Mouse (Mus musculus) brain, embryonic 14.5 days (tissue): ENCODE data around the gene Ahnak2. TPM values are rescaled to one million over a fixed set of nuclear protein-coding genes. Genes with fewer than 3 reads are reported as not detected.

Experiments
- DNase-seq: peaks from one replicate; pipeline ENCODE4 v3.0.0-alpha.2; 2011; ENCODE audit warnings: low read depth
- CTCF ChIP-seq: fragments of 200-500 bp; IDR thresholded peaks from 2 replicates; pipeline ENCODE4 v1.5.1; 2012; ENCODE audit warnings: inconsistent platforms, mild to moderate bottlenecking, moderate library complexity, borderline replicate concordance; ENCODE audit not compliant: insufficient read depth, insufficient read length; ENCODE audit errors: extremely low read depth
- POLR2A ChIP-seq: fragments of 200-500 bp; IDR thresholded peaks from 2 replicates; pipeline ENCODE4 v1.6.1; 2012; ENCODE audit warnings: mild to moderate bottlenecking, inconsistent platforms, borderline replicate concordance; ENCODE audit not compliant: poor library complexity, insufficient read depth, insufficient read length, severe bottlenecking; ENCODE audit errors: extremely low read depth
- polyA plus RNA-seq: library from polyadenylated mRNA; depleted of rRNA; stranded (reverse); fragments of >200 nt; gene quantifications from 2 replicates; pipeline ENCODE4 v1.2.3, GENCODE M21; 2012

The Ahnak2 gene
- polyA plus RNA-seq, 1 experiment: 1.6 TPM

- peak; percentile 46 for DNase-seq
- TF ChIP-seq CTCF: no peak
- no peak for TF ChIP-seq POLR2A
Measured at GRCm38 (mm10) chr12:112804046-112804445, 1.6 kb upstream of the Ahnak2 start.

GRCm38 (mm10) chr12:112802917-112803316 lies 460 bp upstream of the Ahnak2 start:
- TF ChIP-seq POLR2A (no peak), CTCF (no peak)
- DNase-seq: no peak

- TF ChIP-seq POLR2A (no peak), CTCF (peak; percentile 78)
- DNase-seq: peak; percentile 62
Measured at GRCm38 (mm10) chr12:112800476-112800875, 2.0 kb downstream of the Ahnak2 start.

- TF ChIP-seq POLR2A (no peak), CTCF (no peak)
- no peak for DNase-seq
Measured at GRCm38 (mm10) chr12:112799237-112799970, 3.1 kb downstream of the Ahnak2 start.

DNA sequence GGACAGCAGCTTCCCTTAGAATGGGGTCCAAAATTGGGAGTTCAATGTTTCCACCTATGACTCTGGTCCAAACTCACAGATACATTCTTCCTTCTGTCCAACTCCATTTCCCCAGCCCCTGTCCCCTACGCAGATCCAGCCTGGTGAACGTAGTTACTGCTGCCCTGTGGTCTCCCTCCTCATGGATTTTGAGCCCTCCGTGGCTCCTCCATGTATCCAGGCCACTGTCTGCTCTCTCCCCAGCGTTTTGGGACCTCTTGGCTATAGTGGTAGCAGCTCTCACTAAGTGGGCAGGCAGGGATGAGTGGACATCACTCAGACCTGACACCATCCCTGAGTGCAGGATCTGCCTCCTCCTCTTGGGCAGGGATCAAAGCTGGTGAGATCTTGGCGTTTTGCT lies 3.7 kb downstream of the Ahnak2 start:
- TF ChIP-seq POLR2A: no peak
- no peak for DNase-seq

DNA sequence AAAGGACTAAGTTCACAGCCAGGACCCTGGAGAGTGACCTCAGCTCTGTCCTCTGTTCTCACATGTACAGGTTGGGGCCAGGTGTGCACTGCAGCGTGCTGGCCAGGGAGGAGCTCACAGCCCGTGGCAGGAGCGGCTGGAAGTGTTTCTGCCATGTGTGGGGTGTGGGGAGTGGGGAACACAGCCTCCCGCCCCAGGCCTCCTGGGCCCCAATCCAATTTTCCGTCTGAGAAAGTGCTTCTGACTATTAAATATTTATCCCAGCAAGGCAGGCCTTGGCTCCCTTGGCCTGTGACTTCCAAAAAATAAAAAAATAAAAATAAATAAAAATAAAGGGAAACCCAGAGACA lies 4.2 kb downstream of the Ahnak2 start:
- TF ChIP-seq CTCF (no peak), POLR2A (no peak)
- DNase-seq: no peak

GRCm38 (mm10) chr12:112797672-112798331 lies 4.7 kb downstream of the Ahnak2 start:
- peak; percentile 54 for DNase-seq
- no peak for TF ChIP-seq POLR2A
- no peak for TF ChIP-seq CTCF

- TF ChIP-seq POLR2A (no peak), CTCF (no peak)
- no peak for DNase-seq
Measured at GRCm38 (mm10) chr12:112796551-112797510, 5.6 kb downstream of the Ahnak2 start.

GRCm38 (mm10) chr12:112795466-112796104 lies 6.9 kb downstream of the Ahnak2 start:
- DNase-seq: no peak
- TF ChIP-seq CTCF: no peak
- no peak for TF ChIP-seq POLR2A

DNA sequence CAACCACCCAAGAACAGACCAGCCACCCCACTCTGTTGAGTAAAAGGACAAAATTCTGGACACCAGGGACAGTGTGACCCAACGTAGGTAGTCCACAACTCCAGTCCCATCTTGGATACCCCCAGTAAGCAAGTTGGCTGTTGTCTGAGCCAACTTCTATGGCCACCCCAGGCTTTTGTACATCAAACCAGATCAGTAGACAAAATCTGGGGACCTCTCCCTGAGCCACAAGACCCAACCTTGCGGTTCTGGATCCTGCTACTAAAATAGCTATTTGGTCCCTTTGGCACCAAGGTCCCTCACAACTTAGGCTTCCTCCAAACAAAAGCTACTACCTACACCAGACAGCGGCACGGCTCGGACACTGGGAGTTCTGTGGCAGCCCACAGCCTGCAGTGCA lies 7.5 kb downstream of the Ahnak2 start:
- no peak for DNase-seq
- TF ChIP-seq CTCF: no peak
- no peak for TF ChIP-seq POLR2A

DNA sequence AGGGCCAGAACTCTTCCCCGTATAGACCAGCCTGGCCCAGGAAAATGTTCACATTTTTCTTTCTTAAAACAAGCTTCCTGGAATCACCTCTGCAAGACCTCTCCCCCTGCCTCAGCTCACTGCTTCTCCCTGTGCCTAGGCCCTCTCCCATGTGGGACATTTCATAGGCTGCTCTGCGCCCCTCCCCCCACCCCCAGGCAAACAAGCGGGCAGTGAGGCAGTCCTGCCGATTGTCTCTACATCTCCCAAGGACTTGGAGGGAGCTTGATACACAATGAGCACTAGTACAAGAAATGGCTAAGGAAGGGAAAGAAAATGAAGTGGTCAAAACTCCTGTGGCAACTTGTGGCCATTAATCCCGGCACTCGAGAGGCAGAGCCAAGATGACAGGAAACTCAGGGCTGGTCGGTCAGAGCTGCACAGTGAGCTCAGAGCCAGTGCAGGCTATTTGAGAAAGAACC lies 8.1 kb downstream of the Ahnak2 start:
- DNase-seq: no peak
- no peak for TF ChIP-seq POLR2A
- no peak for TF ChIP-seq CTCF

GRCm38 (mm10) chr12:112793601-112794355 lies 8.7 kb downstream of the Ahnak2 start:
- no peak for TF ChIP-seq CTCF
- TF ChIP-seq POLR2A: no peak
- DNase-seq: peak; percentile 40
